Mouse (Mus musculus): Measurements from ENCODE around the gene Map4k4. TPM values are rescaled to one million over a fixed set of nuclear protein-coding genes. Genes with fewer than 3 reads are reported as not detected.

Gene Map4k4
- polyA plus RNA-seq (2015; fragmentation: Nextera tagmentation; extraction: Ambion mirVana) = 42.8 and 56.6 TPM in 2 replicates

DNA sequence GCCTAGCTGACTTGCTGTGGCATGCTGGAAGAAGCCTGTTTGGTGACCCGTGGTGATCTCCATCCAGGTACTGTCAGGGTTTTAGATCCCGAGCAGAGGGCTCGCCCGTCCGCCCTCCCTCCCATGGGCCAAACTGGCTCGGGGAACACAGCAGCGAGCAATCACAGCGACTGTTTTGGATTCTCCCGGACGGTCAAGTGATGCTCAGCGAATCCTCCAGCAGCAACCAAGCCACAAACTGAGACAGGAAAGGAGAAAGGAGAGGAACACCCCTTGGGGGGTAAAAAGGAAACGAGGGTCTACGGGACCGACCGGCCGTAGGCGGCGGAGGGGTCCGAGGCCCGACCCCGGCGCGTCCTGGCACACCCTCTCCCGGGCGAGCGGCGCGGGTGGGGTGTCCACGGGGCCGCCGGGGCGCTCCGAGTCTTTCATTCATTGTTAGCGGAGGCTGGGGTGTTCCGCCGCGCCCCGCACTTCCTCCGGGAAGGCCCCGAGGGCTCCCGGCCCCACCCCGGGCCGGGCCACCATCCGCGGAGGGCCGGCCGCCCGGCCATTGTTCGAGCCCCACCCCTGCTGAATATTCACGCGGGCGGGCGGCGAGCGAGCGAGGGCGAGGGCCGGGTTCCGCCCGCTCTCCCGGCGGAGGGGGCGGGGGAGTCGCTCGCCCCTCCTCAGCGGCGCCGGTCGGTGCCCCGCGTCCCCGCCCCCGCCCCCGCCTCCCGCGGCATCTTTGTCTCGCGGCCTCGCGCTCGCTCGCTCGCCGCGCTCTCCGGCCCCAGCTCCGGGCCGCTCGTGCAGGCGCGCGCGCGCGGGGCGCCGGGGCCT lies at the start of gene Map4k4:
Gene Map4k4 (plus strand): TSS at position 733 of the 825 bp plus-strand sequence.
- ATAC-seq (ENCODE audit: insufficient number of reproducible peaks, insufficient read depth, low FRiP score, low TSS enrichment, low read depth) = peak; percentile 78
- H3K4me1 ChIP-seq = peaks cover 38% of the 10 kb centered on the region
- WGBS = under 1% methylated on average over 83 of the region's 97 CpGs

GRCm38 (mm10) chr1:39855949-39856348 lies 44.8 kb upstream of the Map4k4 start:
- H3K4me2 ChIP-seq = no peak overlapping the region
- whole genome bisulfite sequencing = 81% methylated on average over 6 of the region's 6 CpGs

More for the DNA sequence above, at the start of gene Map4k4:
- Histone ChIP-seq H3K9me3 (no peaks in the 10 kb centered on the region), H3K4me3 (peak within 1 kb of the TSS; percentile 95), H3K27ac (peak within 1 kb of the TSS; percentile 98), H3K27me3 (no peaks in the 10 kb centered on the region), H3K9ac (peak within 1 kb of the TSS; percentile 100), H3K4me2 (peak within 1 kb of the TSS; percentile 82), H3K36me3 (peaks cover 12% of the 10 kb centered on the region)

DNA sequence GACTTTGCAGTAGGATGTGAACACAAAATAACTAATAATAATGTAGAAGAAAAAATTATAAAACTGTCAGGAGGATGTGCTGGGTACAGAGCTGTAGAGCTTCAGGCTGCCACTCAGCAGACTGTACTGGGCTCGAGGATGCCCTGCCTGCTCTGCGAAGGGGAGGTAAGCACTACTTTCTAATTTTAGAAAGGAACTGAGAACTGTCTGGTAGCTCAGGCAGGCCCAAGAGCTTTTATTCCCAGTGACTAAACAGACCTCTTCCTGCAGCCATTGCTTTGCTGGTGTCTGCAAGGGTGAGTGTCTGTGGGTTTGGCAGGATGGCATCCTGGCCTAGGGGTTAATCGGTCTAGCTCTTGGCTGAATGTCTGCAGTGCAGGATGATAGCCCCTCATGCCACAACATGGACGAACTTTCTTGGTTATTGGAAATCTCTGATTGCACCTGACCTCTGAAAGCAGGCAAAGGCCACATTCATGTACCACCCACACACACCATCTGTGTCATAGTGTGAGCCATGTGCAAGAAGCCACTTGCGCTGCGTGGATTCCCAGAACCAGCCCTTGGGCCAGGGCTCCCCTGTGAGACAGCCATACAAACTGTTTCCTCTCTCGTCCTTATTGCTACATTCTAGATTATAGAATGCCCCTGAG lies 43.8 kb upstream of the Map4k4 start:
- H3K4me3 ChIP-seq = no peak overlapping the region
- H3K27me3 ChIP-seq = no peaks in the 10 kb centered on the region
- no peak overlapping the region for H3K9ac ChIP-seq
- no peak overlapping the region for H3K27ac ChIP-seq
- H3K36me3 ChIP-seq = no peaks in the 10 kb centered on the region
- 75% methylated on average over 7 of the region's 7 CpGs for WGBS
- no peak for ATAC-seq (ENCODE audit: insufficient number of reproducible peaks, insufficient read depth, low FRiP score, low TSS enrichment, low read depth)
- H3K4me2 ChIP-seq = no peak overlapping the region
- H3K4me1 ChIP-seq = 0 out of 2 replicates have a peak, but pooled peaks cover under 1% of the 10 kb centered on the region
- no peaks in the 10 kb centered on the region for H3K9me3 ChIP-seq

More at GRCm38 (mm10) chr1:39855949-39856348, 44.8 kb upstream of the Map4k4 start:
- Histone ChIP-seq H3K27ac (no peak overlapping the region), H3K9me3 (no peaks in the 10 kb centered on the region), H3K9ac (no peak overlapping the region), H3K36me3 (no peaks in the 10 kb centered on the region), H3K4me1 (0 out of 2 replicates have a peak, but pooled peaks cover 3% of the 10 kb centered on the region), H3K27me3 (no peaks in the 10 kb centered on the region), H3K4me3 (no peak overlapping the region)
- ATAC-seq (ENCODE audit: insufficient number of reproducible peaks, insufficient read depth, low FRiP score, low TSS enrichment, low read depth) = no peak

DNA sequence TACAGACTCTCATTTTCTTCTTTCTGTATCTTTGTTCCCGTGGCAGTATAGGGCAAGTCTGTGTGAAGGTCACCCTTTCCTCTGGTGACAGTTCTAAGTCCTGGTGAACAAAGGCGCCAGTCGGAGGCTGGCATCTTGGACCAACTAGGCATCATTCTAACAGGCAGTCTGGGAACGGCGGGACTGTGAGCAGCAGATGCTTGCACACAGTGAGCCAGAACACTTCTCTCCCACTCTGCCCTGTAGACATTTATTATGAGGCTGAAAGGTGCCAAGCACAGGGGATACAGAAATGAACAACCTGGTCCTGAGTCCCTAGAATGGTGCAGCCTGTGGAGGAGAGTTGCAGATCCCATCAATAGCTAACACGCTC lies 43.3 kb upstream of the Map4k4 start:
- Histone ChIP-seq H3K27ac (no peak overlapping the region), H3K36me3 (no peaks in the 10 kb centered on the region), H3K9me3 (no peaks in the 10 kb centered on the region), H3K9ac (no peak overlapping the region), H3K4me3 (no peak overlapping the region), H3K4me1 (no peaks in the 10 kb centered on the region), H3K4me2 (no peak overlapping the region), H3K27me3 (no peaks in the 10 kb centered on the region)
- no peak for ATAC-seq (ENCODE audit: insufficient number of reproducible peaks, insufficient read depth, low FRiP score, low TSS enrichment, low read depth)
- 88% methylated on average over 6 of the region's 6 CpGs for WGBS

DNA sequence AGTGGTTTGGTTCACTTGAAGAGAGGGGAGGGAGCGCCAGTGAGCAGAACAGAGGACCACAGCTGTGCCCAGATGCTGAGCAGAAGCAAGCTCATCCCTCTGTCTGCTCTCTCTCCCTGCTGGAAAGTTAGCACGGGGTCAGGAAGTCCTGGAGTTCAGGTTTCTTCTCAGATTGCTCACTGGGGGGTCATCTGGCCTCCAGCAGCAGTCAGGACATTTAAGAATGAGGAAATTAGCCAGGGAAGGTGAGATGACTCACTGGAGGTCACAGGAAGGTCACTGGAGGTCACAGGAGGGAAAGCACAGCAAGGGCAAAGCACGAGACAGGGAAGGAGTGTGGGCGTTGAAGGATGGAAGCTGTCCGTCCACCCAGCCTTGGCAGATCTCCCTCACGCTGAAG lies 41.5 kb upstream of the Map4k4 start:
- H3K27me3 ChIP-seq = no peaks in the 10 kb centered on the region
- no peak overlapping the region for H3K27ac ChIP-seq
- H3K36me3 ChIP-seq = no peaks in the 10 kb centered on the region
- no peak for ATAC-seq (ENCODE audit: insufficient number of reproducible peaks, insufficient read depth, low FRiP score, low TSS enrichment, low read depth)
- WGBS = 23% methylated on average over 6 of the region's 6 CpGs
- H3K9me3 ChIP-seq = no peaks in the 10 kb centered on the region
- H3K4me1 ChIP-seq = no peaks in the 10 kb centered on the region
- H3K9ac ChIP-seq = no peak overlapping the region
- H3K4me3 ChIP-seq = no peak overlapping the region
- H3K4me2 ChIP-seq = no peak overlapping the region

DNA sequence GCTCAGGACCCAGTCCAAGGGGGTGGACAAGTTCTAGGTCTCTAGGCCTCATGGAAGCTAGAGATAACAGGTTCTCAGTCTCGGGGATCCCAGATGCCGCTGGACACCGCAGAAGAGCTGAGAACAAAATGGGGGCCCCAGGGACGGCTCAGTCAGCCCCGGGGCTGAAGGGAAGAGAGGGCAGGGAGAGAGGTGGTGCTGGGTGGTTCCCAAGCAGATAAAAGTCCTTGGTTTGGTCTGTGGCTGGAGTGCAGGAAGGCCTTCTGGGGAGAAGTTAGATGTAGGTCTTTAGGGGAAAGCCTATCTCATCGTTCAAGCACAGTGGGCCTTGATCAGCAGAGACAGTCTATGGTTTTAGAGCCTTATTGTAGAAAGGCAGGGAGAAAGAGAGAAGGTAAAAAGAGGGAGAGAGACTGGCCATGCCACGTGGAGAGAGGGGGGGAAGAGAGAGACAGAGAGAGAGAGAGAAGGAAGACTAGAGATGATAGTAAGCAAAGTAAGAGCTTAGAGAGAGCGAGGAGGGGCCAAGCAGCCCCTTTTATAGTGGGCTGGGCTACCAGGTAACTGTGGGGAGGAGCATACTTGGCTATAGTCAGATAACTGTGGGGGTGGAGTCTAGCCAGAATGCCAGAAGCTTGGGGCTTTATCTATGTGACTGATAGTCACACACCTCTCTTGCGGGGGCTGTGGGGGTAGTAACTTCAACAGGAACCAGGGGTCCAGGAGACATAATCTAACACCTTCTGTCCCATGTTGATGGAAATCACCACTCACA lies 34.2 kb upstream of the Map4k4 start:
- H3K27me3 ChIP-seq = no peaks in the 10 kb centered on the region
- H3K4me1 ChIP-seq = peaks cover 32% of the 10 kb centered on the region
- H3K4me3 ChIP-seq = no peak overlapping the region
- ATAC-seq (ENCODE audit: insufficient number of reproducible peaks, insufficient read depth, low FRiP score, low TSS enrichment, low read depth) = no peak
- no peak overlapping the region for H3K4me2 ChIP-seq
- no peak overlapping the region for H3K9ac ChIP-seq
- WGBS = 91% methylated on average over 9 of the region's 9 CpGs
- no peaks in the 10 kb centered on the region for H3K36me3 ChIP-seq
- no peaks in the 10 kb centered on the region for H3K9me3 ChIP-seq
- H3K27ac ChIP-seq = no peak overlapping the region

DNA sequence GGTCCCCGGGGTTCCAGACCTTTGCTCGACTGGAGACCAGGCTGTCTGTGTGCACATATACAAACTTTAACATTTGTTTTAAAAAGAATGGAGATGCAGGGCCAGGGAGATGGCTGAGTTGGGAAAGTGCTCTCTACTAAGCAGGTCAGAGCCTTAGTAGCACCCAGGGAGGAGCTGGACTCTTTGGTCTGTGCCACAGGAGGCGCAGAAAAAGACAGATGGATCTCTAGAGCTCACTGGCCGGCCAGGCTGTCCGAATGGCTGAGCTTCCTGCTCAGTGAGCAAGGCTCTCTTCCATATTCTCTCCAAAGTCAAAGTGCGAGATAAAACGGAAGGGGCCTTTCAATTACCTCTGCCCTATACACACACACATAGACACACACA lies 33.6 kb upstream of the Map4k4 start:
- Histone ChIP-seq H3K9ac (no peak overlapping the region), H3K4me3 (no peak overlapping the region), H3K27ac (no peak overlapping the region), H3K9me3 (no peaks in the 10 kb centered on the region), H3K4me2 (no peak overlapping the region), H3K4me1 (peaks cover 32% of the 10 kb centered on the region), H3K27me3 (no peaks in the 10 kb centered on the region), H3K36me3 (no peaks in the 10 kb centered on the region)
- 78% methylated on average over 7 of the region's 7 CpGs for WGBS
- ATAC-seq (ENCODE audit: insufficient number of reproducible peaks, insufficient read depth, low FRiP score, low TSS enrichment, low read depth) = no peak

DNA sequence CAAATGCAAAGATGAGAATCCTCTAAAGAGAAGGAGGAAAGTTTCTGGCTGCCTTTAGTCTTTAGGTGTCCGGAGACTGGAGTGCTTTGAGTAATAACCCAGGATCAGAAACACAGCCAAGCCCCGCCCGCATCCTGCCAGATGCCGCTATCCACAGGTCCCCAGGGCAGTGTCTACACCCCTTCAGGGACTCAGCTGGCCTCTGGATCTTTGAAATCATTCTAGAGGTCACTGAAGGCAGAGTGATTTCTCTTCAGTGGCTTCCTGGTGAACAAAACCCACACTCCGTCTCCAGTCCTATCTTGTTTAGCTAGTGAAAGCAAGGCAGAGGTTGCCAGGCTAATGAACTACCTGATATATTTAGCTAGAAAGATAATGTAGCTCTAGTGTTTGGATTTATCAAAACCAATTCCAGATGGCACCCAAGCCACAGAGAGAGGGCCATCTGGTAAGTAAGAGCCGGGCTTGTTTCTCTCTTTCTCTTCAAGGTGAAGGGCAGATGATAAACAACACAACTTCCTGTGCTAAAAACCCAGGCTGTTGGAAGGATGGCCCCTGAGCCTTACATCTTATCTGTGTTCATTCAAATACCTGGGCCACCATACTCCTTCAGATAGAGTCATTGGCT lies 32.6 kb upstream of the Map4k4 start:
- H3K4me3 ChIP-seq = no peak overlapping the region
- WGBS = 16% methylated on average over 6 of the region's 6 CpGs
- no peak overlapping the region for H3K27ac ChIP-seq
- H3K9ac ChIP-seq = no peak overlapping the region
- peak overlapping the region; percentile 2; the same call in 1 of the 2 replicates for H3K4me2 ChIP-seq
- H3K36me3 ChIP-seq = no peaks in the 10 kb centered on the region
- no peak for ATAC-seq (ENCODE audit: insufficient number of reproducible peaks, insufficient read depth, low FRiP score, low TSS enrichment, low read depth)
- no peaks in the 10 kb centered on the region for H3K27me3 ChIP-seq
- H3K9me3 ChIP-seq = no peaks in the 10 kb centered on the region
- peaks cover 32% of the 10 kb centered on the region for H3K4me1 ChIP-seq

DNA sequence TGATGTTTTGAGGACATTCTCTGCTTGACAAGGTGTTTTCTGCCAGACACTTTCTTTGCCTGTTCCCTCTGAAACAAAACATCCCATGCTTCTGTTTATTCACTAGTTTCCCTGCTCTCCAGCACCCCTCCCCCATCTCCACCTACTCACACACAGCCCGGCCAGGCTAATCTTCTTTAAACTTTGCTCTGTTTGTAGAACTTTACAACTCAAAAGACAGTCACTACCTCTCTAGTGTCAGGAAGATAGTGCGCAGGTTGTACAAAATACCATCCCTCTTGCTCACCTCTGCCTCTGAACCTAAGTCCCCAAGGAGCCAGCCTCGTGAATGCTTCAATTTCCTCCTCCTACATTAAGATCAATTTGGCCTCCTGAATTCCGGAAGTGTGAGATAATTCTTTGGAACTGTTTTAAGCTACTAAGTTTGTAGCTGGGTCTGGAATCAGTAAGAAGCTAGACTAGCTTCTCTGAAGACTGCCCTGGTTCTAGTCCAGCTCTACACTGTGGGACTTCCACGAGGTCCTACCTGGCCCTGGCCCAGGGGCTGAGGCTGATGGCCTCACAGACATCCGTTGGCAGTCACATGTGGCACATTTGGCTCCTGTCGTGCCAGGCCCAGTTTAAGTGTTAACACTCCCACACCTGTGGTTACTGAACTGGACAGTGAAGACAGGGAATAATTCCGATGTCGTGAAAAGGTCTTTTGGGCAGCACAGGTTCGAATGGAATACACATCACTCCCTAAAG lies 31.7 kb upstream of the Map4k4 start:
- 52% methylated on average over 10 of the region's 10 CpGs for WGBS
- Histone ChIP-seq H3K9ac (no peak overlapping the region), H3K36me3 (no peaks in the 10 kb centered on the region), H3K27me3 (no peaks in the 10 kb centered on the region), H3K4me1 (peaks cover 32% of the 10 kb centered on the region), H3K27ac (peak overlapping the region; percentile 24; the same call in 1 of the 2 replicates), H3K4me2 (no peak overlapping the region), H3K4me3 (no peak overlapping the region), H3K9me3 (no peaks in the 10 kb centered on the region)
- ATAC-seq (ENCODE audit: insufficient number of reproducible peaks, insufficient read depth, low FRiP score, low TSS enrichment, low read depth) = no peak

DNA sequence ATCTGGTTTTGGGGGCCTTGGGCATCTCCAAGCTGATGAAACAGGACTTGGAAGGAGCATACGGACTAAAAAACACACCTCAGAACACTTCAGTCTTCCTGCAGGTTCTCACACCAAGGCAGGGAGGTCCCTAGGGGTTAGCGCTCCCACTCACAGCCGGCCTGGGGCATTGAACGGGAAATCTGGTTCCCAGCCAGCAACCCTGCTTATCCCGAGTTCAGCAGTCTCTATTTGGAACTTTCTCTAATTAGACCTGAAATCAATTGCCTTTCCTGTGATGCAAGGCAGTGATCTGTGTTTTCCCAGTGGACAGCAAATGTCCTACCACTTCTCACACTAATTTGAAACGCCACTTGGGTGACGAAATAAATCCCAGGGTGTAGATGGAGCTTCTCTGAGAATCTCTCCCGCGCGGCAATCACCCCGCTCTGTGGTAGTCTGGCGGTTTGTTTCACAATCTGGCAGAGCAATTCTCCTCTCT lies 31.0 kb upstream of the Map4k4 start:
- Histone ChIP-seq H3K27ac (no peak overlapping the region), H3K4me3 (no peak overlapping the region), H3K36me3 (no peaks in the 10 kb centered on the region), H3K4me2 (no peak overlapping the region), H3K27me3 (no peaks in the 10 kb centered on the region), H3K9me3 (no peaks in the 10 kb centered on the region), H3K9ac (no peak overlapping the region), H3K4me1 (peaks cover 32% of the 10 kb centered on the region)
- 59% methylated on average over 12 of the region's 12 CpGs for WGBS
- no peak for ATAC-seq (ENCODE audit: insufficient number of reproducible peaks, insufficient read depth, low FRiP score, low TSS enrichment, low read depth)
